Mouse (Mus musculus): ENCODE data around the gene Epb41l3. TPM values are rescaled to one million over a fixed set of nuclear protein-coding genes. Genes with fewer than 3 reads are reported as not detected.

Gene Epb41l3
- polyA plus RNA-seq, 1 experiment from 2014 or later = 7.2 TPM

DNA sequence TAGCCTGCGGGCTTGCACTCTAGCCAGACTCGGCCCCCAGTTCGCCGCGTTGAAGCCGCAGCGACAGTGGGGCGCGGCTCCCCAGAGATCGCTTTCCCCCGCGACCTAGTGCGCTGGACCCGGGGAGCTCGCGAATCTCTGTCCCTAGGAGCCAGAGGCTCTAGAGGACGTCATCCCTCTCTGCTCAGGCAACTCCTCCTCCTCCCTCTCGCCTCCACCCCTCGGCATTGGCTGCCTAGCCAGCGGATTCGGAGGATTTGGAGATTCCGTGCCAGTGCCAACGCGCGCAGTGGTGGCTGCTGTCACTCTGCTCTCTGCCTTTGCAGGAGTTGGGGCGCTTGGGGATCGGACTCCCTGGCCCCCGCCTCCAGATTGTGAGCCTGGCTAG, 749 bp downstream of the Epb41l3 start:
- no peak for TF ChIP-seq CTCF (IDR thresholded peaks at IDR 0.05)
- POLR2A ChIA-PET = no interaction called here
- H3K27me3 ChIP-seq = peaks cover 18% of the 10 kb centered on the region
- CTCF ChIA-PET = no interaction called here
- DNase-seq (ENCODE audit: low read depth, low spot score) = no peak
- ATAC-seq = no peak
- in situ Hi-C loops (cut with MboI; ENCODE audit: low pct_unique_long_range_greater_than_20kb) = no loop called here

DNA sequence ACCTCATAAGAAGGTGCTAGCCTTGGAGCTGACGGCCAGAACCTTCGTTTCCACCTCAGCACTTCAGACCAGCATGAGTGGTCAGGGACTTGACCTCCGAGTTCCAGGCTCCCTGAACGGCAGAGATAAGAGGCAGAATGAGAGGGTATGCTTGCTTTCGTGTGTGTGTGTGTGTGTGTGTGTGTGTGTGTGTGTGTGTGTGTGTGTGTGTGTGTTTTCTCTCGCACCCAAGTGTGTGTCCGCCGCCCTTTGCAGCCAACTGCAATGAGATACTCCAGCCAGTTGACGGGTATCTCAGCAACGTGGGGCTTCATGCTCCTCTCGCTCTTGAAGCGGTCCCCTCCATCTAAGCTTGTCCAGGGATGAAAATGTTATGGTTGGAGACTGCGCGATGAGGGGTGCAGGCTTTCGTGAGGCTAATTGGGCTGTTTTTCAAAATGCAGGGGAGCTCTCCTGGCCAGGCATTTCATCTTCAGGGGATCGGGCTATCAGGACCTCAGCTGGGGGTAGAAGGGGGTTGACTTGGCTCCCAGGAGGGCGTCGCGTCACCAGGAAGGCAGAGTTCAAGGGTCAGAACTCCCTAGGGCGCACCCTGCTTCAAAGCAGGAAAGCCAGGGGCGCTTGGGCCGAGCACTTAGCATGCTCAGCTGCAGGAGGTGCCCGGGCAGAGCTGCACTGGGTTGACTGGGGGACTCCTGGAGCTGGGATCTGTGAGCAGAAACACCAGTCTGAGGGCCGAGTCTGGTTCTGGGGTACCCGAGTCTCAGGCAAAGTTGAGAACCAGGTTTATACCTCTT, 1.5 kb downstream of the Epb41l3 start:
- peaks cover 12% of the 10 kb centered on the region for H3K27me3 ChIP-seq
- no peak for TF ChIP-seq CTCF (IDR thresholded peaks at IDR 0.05)
- ChIA-PET CTCF (no interaction called here), POLR2A (interaction anchor here (0.7 kb wide), 1 partner anchor 417 kb away, joined by 3 read pairs; no protein-coding TSS in a partner anchor)
- in situ Hi-C loops (cut with MboI; ENCODE audit: low pct_unique_long_range_greater_than_20kb) = no loop called here
- no peak for DNase-seq (ENCODE audit: low read depth, low spot score)
- no peak for ATAC-seq

DNA sequence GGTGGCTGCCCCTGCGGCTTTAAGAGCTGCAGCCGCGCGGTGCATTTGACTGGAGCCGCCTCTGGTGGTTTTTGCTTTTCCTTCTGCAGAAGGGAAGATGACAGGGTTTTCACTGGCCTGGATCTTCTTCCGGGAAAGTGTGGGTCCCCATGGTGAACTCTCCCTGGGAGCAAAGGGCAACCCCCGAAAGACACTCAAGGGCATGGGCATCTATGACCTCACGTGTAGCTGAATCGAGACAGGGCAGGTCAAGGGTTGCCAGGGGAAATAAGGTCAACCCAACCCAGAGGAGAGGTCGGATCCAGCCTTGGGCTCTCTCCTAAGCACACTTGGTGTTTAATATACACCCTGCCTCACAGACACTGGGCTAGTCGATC, 2.0 kb downstream of the Epb41l3 start:
- H3K27me3 ChIP-seq = peaks cover 12% of the 10 kb centered on the region
- POLR2A ChIA-PET = interaction anchor here (0.7 kb wide), 1 partner anchor 418 kb away, joined by 3 read pairs; no protein-coding TSS in a partner anchor
- in situ Hi-C loops (cut with MboI; ENCODE audit: low pct_unique_long_range_greater_than_20kb) = no loop called here
- no peak for TF ChIP-seq CTCF (IDR thresholded peaks at IDR 0.05)
- DNase-seq (ENCODE audit: low read depth, low spot score) (no peak), ATAC-seq (no peak)
- CTCF ChIA-PET = no interaction called here

DNA sequence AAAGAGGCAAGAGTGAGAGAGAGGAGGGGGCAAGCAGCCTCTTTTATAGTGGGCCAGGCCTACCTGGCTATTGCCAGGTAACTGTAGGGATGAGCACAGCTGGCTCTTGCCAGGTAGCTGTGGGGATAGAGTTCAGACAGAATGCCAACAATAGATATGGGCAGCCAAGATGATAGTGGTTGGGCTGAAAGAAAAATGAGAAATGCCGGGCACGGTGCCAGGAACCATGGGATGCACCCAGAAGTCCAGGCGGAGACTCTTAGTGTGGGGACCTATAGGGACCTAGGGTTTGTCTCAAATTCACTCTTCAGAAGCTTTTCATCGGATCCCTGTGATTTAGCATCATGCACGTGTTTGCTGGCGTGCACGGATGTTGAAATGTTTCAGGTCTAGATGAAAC, 6.8 kb downstream of the Epb41l3 start:
- in situ Hi-C loops (cut with MboI; ENCODE audit: low pct_unique_long_range_greater_than_20kb) = no loop called here
- ChIA-PET POLR2A (interaction anchor here (0.6 kb wide), 1 partner anchor 243 kb away, joined by 3 read pairs; no protein-coding TSS in a partner anchor), CTCF (no interaction called here)
- no peaks in the 10 kb centered on the region for H3K27me3 ChIP-seq
- TF ChIP-seq CTCF (IDR thresholded peaks at IDR 0.05) = no peak
- ATAC-seq = no peak
- no peak for DNase-seq (ENCODE audit: low read depth, low spot score)

DNA sequence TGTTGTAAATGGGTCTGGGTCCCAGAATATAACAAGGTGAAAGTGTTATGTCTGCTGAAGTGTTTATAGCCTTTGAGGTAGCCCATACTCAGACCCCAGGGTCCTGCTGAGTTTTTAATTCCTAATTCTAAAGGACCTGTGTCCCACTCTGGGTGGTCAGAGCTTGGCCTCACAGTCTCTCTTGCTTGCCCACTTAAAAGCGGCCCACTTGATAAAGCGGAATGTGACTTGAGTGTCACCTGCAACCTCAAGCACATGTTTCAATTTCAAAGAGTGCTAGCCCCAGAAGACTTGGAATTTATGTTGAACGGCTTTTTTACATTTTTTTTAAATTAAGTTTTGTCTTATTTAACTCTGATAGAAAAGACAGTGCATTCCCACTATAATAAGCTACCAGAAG, 16.1 kb downstream of the Epb41l3 start:
- POLR2A ChIA-PET = no interaction called here
- no peak for TF ChIP-seq CTCF (IDR thresholded peaks at IDR 0.05)
- DNase-seq (ENCODE audit: low read depth, low spot score) (no peak), ATAC-seq (no peak)
- in situ Hi-C loops (cut with MboI; ENCODE audit: low pct_unique_long_range_greater_than_20kb) = no loop called here
- CTCF ChIA-PET = no interaction called here
- no peaks in the 10 kb centered on the region for H3K27me3 ChIP-seq

DNA sequence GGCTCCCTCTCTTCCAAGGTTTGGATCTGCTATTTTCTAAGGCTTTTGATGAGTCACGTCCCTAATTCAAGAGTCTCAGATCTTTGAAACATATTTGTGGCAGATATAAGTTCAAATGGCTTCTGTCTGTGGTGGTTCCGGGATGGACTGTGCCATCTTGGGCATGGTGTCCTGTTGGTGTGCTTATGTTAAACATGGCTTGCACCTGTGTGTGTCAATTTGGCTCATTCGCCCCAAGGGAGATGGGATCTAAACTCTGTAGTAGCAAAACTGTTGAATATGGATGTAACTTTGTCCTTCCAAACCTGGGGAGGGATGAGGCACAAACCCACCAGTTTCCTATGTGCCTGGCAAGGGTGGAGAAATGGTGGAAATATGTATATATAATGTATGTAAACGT, 21.6 kb downstream of the Epb41l3 start:
- ATAC-seq = no peak
- ChIA-PET CTCF (no interaction called here), POLR2A (no interaction called here)
- H3K27me3 ChIP-seq = peaks cover 5% of the 10 kb centered on the region
- in situ Hi-C loops (cut with MboI; ENCODE audit: low pct_unique_long_range_greater_than_20kb) = no loop called here
- DNase-seq (ENCODE audit: low read depth, low spot score) = no peak
- TF ChIP-seq CTCF (IDR thresholded peaks at IDR 0.05) = no peak

DNA sequence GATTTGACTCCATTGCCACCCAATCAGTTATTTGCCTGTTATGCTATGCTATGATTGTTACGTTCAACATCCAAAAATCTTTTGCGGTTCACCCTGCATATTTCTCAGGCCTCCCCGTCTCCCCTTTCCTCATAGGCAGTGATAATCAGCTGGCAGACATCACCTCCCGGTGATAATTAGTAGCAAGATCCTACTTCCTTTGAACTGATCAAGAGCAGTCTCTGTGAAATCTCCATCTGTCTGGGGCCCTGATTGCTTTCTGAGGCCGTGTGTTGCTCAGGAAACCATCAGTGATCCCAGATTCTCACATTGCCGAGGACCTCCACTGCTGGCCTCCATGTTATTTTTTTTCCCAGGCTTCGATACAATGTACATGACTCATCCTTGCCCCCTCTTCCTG, 22.5 kb downstream of the Epb41l3 start:
- TF ChIP-seq CTCF (IDR thresholded peaks at IDR 0.05) = no peak
- POLR2A ChIA-PET = no interaction called here
- in situ Hi-C loops (cut with MboI; ENCODE audit: low pct_unique_long_range_greater_than_20kb) = no loop called here
- no peak for DNase-seq (ENCODE audit: low read depth, low spot score)
- peaks cover 5% of the 10 kb centered on the region for H3K27me3 ChIP-seq
- no peak for ATAC-seq
- CTCF ChIA-PET = no interaction called here

DNA sequence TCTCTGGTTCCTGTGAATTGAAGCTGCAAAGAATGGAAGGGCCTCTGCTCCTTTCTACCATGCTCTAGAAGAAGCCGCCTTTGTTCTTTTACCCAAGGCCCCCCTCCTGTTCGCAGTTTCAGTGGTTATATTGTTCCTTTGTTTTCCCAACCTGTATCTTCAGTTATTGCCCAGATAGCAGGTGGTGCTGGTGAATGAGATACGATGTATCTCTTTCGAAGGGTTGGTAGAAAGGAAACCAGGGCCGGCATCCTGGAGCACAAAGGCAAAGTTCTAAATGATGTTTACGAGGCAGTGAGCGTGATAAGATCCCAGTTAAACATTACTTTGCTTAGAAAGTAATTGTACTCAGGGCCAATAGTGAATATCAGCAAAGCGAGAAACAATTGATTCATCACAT, 27.8 kb downstream of the Epb41l3 start:
- DNase-seq (ENCODE audit: low read depth, low spot score) (no peak), ATAC-seq (no peak)
- H3K27me3 ChIP-seq = peaks cover 5% of the 10 kb centered on the region
- POLR2A ChIA-PET = no interaction called here
- no peak for TF ChIP-seq CTCF (IDR thresholded peaks at IDR 0.05)
- in situ Hi-C loops (cut with MboI; ENCODE audit: low pct_unique_long_range_greater_than_20kb) = loop anchor here (10.0 kb wide), 2 partner anchors 919 to 1229 kb away; no protein-coding TSS in a partner anchor
- CTCF ChIA-PET = no interaction called here

DNA sequence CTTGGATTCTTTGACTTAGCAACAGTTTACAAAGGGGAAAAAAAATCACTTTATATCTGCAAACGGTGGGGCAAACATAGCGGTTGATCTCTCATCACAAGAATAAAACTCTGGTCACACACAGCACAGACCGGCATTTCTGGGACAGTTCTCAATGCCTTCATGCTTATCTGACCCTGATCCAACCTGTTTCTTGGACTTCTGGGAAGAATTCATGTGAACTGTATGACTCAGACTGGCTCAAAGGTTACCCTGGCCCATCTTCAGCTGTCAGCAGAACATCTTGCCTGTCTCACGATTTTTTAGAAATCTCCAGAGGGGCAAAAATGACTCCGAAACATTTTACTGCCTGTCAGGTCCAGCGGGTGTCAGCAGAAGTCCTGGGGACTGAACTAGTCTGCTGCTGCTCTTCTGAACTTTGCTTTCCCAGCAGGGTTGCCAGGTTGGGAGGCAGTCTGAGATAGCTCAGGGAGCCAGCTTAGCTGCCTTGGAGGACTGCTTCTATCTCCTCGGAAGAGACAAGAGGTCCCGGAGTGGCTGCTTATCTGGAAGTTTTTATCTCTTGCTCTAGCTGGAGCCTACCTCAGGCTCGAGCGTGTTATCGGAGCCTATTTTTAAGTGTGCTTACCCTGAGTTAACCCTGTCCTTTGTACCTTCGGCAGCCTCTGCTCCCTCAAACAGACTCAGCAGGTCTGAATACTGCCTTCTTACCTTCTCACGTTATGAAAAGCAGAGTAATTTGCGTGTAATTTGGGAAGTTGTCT, 29.7 kb downstream of the Epb41l3 start:
- TF ChIP-seq CTCF (IDR thresholded peaks at IDR 0.05) = no peak
- in situ Hi-C loops (cut with MboI; ENCODE audit: low pct_unique_long_range_greater_than_20kb) = loop anchor here (10.0 kb wide), 2 partner anchors 920 to 1230 kb away; no protein-coding TSS in a partner anchor
- ChIA-PET POLR2A (no interaction called here), CTCF (interaction anchor here (1.6 to 1.7 kb wide), 2 partner anchors 15 to 19 kb away, joined by 4 read pairs; no protein-coding TSS in a partner anchor)
- peaks cover 5% of the 10 kb centered on the region for H3K27me3 ChIP-seq
- no peak for ATAC-seq
- no peak for DNase-seq (ENCODE audit: low read depth, low spot score)

DNA sequence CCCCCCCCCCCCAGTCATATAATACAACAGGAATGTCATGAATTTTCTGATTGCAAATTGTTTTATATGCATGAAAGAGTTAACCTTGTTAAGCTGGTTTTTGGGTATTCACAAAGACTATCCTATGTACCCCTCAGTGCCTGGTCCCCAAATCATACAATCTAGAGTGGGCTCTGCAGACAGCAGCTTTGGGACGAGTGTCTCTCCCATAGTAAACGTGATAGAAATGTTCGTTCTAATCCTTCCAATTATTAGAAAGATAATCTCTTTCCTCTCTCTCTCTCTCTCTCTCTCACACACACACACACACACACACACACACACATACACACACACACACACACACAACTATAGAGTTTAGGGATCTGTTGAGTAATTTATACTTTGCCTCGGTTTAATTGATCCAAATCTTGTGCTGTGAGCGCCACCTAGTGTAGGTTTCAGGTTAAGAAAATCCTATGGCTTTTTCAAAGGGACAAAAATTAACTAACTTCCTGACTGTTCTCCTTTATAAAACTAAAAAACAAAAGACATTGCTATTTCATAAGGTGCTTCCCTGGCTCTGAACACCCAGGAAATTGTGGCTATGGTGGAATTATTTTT, 30.4 kb downstream of the Epb41l3 start:
- ATAC-seq (no peak), DNase-seq (ENCODE audit: low read depth, low spot score) (no peak)
- in situ Hi-C loops (cut with MboI; ENCODE audit: low pct_unique_long_range_greater_than_20kb) = loop anchor here (10.0 kb wide), 2 partner anchors 921 to 1231 kb away; no protein-coding TSS in a partner anchor
- H3K27me3 ChIP-seq = peaks cover 1% of the 10 kb centered on the region
- ChIA-PET POLR2A (no interaction called here), CTCF (interaction anchor here (0.9 to 1.7 kb wide), 7 partner anchors 14 to 226 kb away, joined by 3 to 4 read pairs (median 4); no protein-coding TSS in a partner anchor)
- TF ChIP-seq CTCF (IDR thresholded peaks at IDR 0.05) = peak; percentile 54

DNA sequence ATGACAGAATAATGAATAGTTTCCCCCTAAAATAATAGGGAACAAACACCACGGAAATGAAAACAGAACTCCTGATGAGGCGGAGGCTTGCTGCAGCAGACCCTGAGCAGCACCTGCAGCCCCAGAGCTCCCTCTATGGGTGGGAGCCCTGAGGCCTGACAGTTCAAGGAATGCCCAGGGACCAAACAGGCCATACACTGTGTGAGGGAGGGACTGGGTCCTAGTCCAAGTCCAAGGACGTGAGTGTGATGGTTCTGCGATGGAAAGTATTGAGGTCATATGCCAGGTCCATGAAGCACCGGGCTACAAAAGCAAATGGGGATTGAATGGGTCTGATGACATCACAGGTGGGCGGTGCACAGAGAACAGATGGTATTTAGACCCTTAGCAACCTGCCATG, 33.7 kb downstream of the Epb41l3 start:
- CTCF ChIA-PET = no interaction called here
- peaks cover 3% of the 10 kb centered on the region for H3K27me3 ChIP-seq
- TF ChIP-seq CTCF (IDR thresholded peaks at IDR 0.05) = peak; percentile 18
- POLR2A ChIA-PET = no interaction called here
- in situ Hi-C loops (cut with MboI; ENCODE audit: low pct_unique_long_range_greater_than_20kb) = loop anchor here (10.0 kb wide), 2 partner anchors 924 to 1234 kb away; no protein-coding TSS in a partner anchor
- no peak for ATAC-seq
- DNase-seq (ENCODE audit: low read depth, low spot score) = no peak

All from Patski (cell line).